Mouse (Mus musculus): Measurements from ENCODE around the gene Gm45062. TPM values are rescaled to one million over a fixed set of nuclear protein-coding genes. Genes with fewer than 3 reads are reported as not detected.

Gm45062 gene
- not detected in 2 replicates for polyA plus RNA-seq (2012)

GRCm38 (mm10) chr6:8259004-8259666, at the start of gene Gm45062, which contains the start of the genes Rpa3 and Umad1:
Gene Gm45062 (plus strand): TSS chr6:8259450.
Gene Rpa3 (minus strand): TSS chr6:8259173.
Gene Umad1 (plus strand): TSS chr6:8259288.
- peaks cover 17% of the 10 kb centered on the region for H3K4me1 ChIP-seq (ENCODE audit: control insufficient read depth)
- no peaks in the 10 kb centered on the region for H3K9me3 ChIP-seq (ENCODE audit: control insufficient read depth, low read length)
- no peaks in the 10 kb centered on the region for H3K27me3 ChIP-seq (ENCODE audit: control insufficient read depth)
- peaks cover 21% of the 10 kb centered on the region for H3K36me3 ChIP-seq (ENCODE audit: control insufficient read depth)
- TF ChIP-seq GATA1 (IDR thresholded peaks at IDR 0.05; ENCODE audit: low read length) (no peak), TAL1 (IDR thresholded peaks at IDR 0.05; ENCODE audit: low read length) (no peak)
- H3K4me3 ChIP-seq (replicated peaks) = peak within 1 kb of the TSS; percentile 99

DNA sequence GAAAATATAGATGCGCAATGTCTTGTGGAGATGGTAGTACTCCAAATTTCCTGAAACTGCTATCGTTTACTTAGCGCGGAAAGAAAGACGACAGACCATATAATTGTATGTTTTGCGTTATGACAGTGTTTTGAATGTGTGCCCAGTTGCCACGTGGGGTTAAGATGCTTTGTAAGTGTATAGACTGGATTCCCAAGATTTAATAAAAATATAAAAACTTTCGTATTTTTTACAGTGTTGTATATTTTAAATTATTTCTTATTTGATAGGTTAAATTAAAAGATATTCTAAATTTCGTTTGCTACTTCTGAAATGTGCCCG, 49.4 kb upstream of the Gm45062 start:
- no peaks in the 10 kb centered on the region for H3K27me3 ChIP-seq (ENCODE audit: control insufficient read depth)
- H3K36me3 ChIP-seq (ENCODE audit: control insufficient read depth) = peaks cover 29% of the 10 kb centered on the region
- peak overlapping the region; percentile 88 for H3K4me3 ChIP-seq (replicated peaks)
- peaks cover 17% of the 10 kb centered on the region for H3K4me1 ChIP-seq (ENCODE audit: control insufficient read depth)
- no peaks in the 10 kb centered on the region for H3K9me3 ChIP-seq (ENCODE audit: control insufficient read depth, low read length)
- TF ChIP-seq GATA1 (IDR thresholded peaks at IDR 0.05; ENCODE audit: low read length) = no peak
- TF ChIP-seq TAL1 (IDR thresholded peaks at IDR 0.05; ENCODE audit: low read length) = no peak

- Histone ChIP-seq H3K36me3 (ENCODE audit: control insufficient read depth) (peaks cover 38% of the 10 kb centered on the region), H3K4me3 (replicated peaks) (peak overlapping the region; percentile 88), H3K9me3 (ENCODE audit: control insufficient read depth, low read length) (no peaks in the 10 kb centered on the region), H3K4me1 (ENCODE audit: control insufficient read depth) (peaks cover 17% of the 10 kb centered on the region), H3K27me3 (ENCODE audit: control insufficient read depth) (no peaks in the 10 kb centered on the region)
- no peak for TF ChIP-seq GATA1 (IDR thresholded peaks at IDR 0.05; ENCODE audit: low read length)
- TF ChIP-seq TAL1 (IDR thresholded peaks at IDR 0.05; ENCODE audit: low read length) = no peak
These were observed 48.6 kb upstream of the Gm45062 start for GRCm38 (mm10) chr6:8210661-8211060.

- Histone ChIP-seq H3K4me3 (replicated peaks) (no peak overlapping the region), H3K27me3 (ENCODE audit: control insufficient read depth) (no peaks in the 10 kb centered on the region), H3K9me3 (ENCODE audit: control insufficient read depth, low read length) (no peaks in the 10 kb centered on the region), H3K36me3 (ENCODE audit: control insufficient read depth) (peaks cover 74% of the 10 kb centered on the region), H3K4me1 (ENCODE audit: control insufficient read depth) (no peaks in the 10 kb centered on the region)
- TF ChIP-seq TAL1 (IDR thresholded peaks at IDR 0.05; ENCODE audit: low read length) (no peak), GATA1 (IDR thresholded peaks at IDR 0.05; ENCODE audit: low read length) (no peak)
These were observed 32.2 kb upstream of the Gm45062 start for GRCm38 (mm10) chr6:8227035-8227434.

- TF ChIP-seq TAL1 (IDR thresholded peaks at IDR 0.05; ENCODE audit: low read length) (no peak), GATA1 (IDR thresholded peaks at IDR 0.05; ENCODE audit: low read length) (no peak)
- Histone ChIP-seq H3K36me3 (ENCODE audit: control insufficient read depth) (peaks cover 76% of the 10 kb centered on the region), H3K4me3 (replicated peaks) (no peak overlapping the region), H3K27me3 (ENCODE audit: control insufficient read depth) (no peaks in the 10 kb centered on the region), H3K4me1 (ENCODE audit: control insufficient read depth) (no peaks in the 10 kb centered on the region), H3K9me3 (ENCODE audit: control insufficient read depth, low read length) (no peaks in the 10 kb centered on the region)
These were observed 30.7 kb upstream of the Gm45062 start for GRCm38 (mm10) chr6:8228596-8228995.

DNA sequence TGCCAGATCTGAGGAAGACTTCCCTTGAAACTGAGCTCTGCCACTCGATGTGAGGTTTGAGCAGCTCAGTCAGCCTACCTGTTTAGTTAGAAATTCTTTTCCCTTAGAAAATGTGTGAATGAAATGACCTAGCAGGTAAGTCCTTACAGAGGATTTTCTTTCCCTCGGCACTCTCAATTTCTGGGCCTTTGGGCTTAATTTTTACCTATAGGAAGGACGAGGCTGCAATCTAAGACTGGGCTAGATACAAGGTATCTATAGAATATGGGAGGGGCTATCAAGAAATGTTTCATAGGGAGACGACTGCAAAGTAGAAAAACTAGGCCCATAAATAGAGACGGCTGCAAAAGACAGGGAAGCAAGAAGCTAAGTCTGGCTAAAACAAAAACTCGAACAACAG, 934 bp upstream of the Gm45062 start:
- Histone ChIP-seq H3K9me3 (ENCODE audit: control insufficient read depth, low read length) (no peaks in the 10 kb centered on the region), H3K27me3 (ENCODE audit: control insufficient read depth) (no peaks in the 10 kb centered on the region), H3K36me3 (ENCODE audit: control insufficient read depth) (peaks cover 28% of the 10 kb centered on the region), H3K4me3 (replicated peaks) (peak overlapping the region; percentile 99), H3K4me1 (ENCODE audit: control insufficient read depth) (peaks cover 17% of the 10 kb centered on the region)
- TF ChIP-seq GATA1 (IDR thresholded peaks at IDR 0.05; ENCODE audit: low read length) (no peak), TAL1 (IDR thresholded peaks at IDR 0.05; ENCODE audit: low read length) (no peak)

GRCm38 (mm10) chr6:8259667-8260044, 406 bp downstream of the Gm45062 start:
- H3K4me3 ChIP-seq (replicated peaks) = peak overlapping the region; percentile 99
- peaks cover 16% of the 10 kb centered on the region for H3K36me3 ChIP-seq (ENCODE audit: control insufficient read depth)
- TF ChIP-seq TAL1 (IDR thresholded peaks at IDR 0.05; ENCODE audit: low read length) (no peak), GATA1 (IDR thresholded peaks at IDR 0.05; ENCODE audit: low read length) (no peak)

GRCm38 (mm10) chr6:8271047-8271446, 11.8 kb downstream of the Gm45062 start:
- no peak for TF ChIP-seq TAL1 (IDR thresholded peaks at IDR 0.05; ENCODE audit: low read length)
- TF ChIP-seq GATA1 (IDR thresholded peaks at IDR 0.05; ENCODE audit: low read length) = no peak
- Histone ChIP-seq H3K9me3 (ENCODE audit: control insufficient read depth, low read length) (no peaks in the 10 kb centered on the region), H3K36me3 (ENCODE audit: control insufficient read depth) (peaks cover 17% of the 10 kb centered on the region), H3K4me3 (replicated peaks) (no peak overlapping the region), H3K27me3 (ENCODE audit: control insufficient read depth) (no peaks in the 10 kb centered on the region), H3K4me1 (ENCODE audit: control insufficient read depth) (peaks cover 14% of the 10 kb centered on the region)

More at GRCm38 (mm10) chr6:8259667-8260044, 406 bp downstream of the Gm45062 start:
- peaks cover 17% of the 10 kb centered on the region for H3K4me1 ChIP-seq (ENCODE audit: control insufficient read depth)
- H3K27me3 ChIP-seq (ENCODE audit: control insufficient read depth) = no peaks in the 10 kb centered on the region
- no peaks in the 10 kb centered on the region for H3K9me3 ChIP-seq (ENCODE audit: control insufficient read depth, low read length)

GRCm38 (mm10) chr6:8274387-8275054, 15.3 kb downstream of the Gm45062 start:
- peaks cover 29% of the 10 kb centered on the region for H3K4me1 ChIP-seq (ENCODE audit: control insufficient read depth)
- TF ChIP-seq GATA1 (IDR thresholded peaks at IDR 0.05; ENCODE audit: low read length) (no peak), TAL1 (IDR thresholded peaks at IDR 0.05; ENCODE audit: low read length) (no peak)
- peaks cover 23% of the 10 kb centered on the region for H3K36me3 ChIP-seq (ENCODE audit: control insufficient read depth)
- no peaks in the 10 kb centered on the region for H3K9me3 ChIP-seq (ENCODE audit: control insufficient read depth, low read length)
- no peak overlapping the region for H3K4me3 ChIP-seq (replicated peaks)
- H3K27me3 ChIP-seq (ENCODE audit: control insufficient read depth) = no peaks in the 10 kb centered on the region

Measured in erythroblast, embryonic 14.5 days (primary cell).